Mouse (Mus musculus) spleen, postnatal 36 days (tissue): ENCODE measurements around the gene Fstl4.

ENCODE experiments used
- DNase-seq, 2 experiments: peaks; one replicate each; pipeline ENCODE4 v3.0.0; 2022; ENCODE audit warnings: low spot score in 2 of 2, mixed read lengths in 1 of 2

The Fstl4 gene

DNA sequence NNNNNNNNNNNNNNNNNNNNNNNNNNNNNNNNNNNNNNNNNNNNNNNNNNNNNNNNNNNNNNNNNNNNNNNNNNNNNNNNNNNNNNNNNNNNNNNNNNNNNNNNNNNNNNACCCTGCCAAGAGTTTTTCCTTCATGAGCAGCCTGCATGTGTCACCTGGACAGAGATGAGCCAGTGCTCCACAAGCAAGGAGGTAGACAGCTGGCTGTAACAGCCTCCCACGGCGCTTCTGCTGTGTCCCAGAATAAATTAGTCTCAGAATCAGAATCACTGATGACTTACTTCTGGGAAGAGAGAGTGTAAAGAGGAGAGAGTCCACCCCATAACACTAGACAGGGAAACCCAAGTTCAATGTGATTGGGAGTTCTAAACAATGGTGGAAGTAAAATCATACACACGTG lies 464.6 kb downstream of the Fstl4 start:
- DNase-seq = no peak

DNA sequence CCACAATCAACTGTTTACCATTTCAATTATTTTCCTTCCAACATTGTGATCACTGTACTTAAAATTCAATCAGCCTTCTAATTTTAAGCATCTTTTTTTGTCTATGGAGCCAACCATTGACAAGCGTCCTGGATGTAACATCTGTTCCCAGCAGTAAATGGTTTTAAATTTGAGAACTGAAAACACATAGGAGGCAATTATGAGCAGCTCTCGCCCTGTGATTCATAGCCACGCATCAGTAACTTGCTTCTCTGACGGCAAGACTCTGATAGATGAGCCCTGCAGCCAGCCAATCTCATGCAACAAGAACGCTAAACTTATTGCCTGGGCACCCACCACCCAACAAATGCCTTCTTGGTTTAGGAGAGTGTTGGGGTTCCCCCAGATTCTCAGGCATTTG lies 467.4 kb downstream of the Fstl4 start:
- DNase-seq = no peak

DNA sequence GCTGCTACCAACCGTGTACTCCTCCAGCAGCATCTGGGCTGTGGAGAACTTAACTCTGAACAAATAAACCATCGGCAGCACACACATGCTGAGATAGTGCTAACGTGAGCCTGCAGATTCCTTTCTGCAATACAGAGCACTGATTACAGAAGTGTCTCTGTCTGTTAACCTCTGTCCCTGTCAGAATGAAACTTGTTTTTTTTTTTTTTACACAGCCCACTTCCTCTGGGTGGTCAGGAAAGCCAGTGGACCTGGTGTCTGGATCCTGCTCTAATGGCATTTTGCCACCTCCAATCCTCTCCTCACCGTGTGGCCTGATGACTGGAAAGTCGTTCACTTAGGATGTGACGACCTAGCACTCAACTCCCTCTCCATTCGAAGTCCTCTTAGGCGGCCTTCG lies 469.2 kb downstream of the Fstl4 start:
- DNase-seq = no peak
